Mouse (Mus musculus) lung, postnatal 4 days (tissue): ENCODE measurements at regions not wholly inside any gene's neighbourhood (a gene's known extent, or its start where the extent isn't known, plus 50 kb on each side); places are given as distances from the start of the nearest gene placed in this dataset.
A peak's percentile ranks its signal among the peaks of the same experiment; 100 is the strongest.

Source experiments
- DNase-seq, 2 experiments: peaks; one replicate each; pipeline ENCODE4 v3.0.0; 2021

GRCm38 (mm10) chr14:40758441-40758840 is 134.6 kb downstream of the Sh2d4b start:
- no peak for DNase-seq

- no peak for DNase-seq
Observed at GRCm38 (mm10) chr14:40740541-40740940, 152.5 kb downstream of the Sh2d4b start.

DNA sequence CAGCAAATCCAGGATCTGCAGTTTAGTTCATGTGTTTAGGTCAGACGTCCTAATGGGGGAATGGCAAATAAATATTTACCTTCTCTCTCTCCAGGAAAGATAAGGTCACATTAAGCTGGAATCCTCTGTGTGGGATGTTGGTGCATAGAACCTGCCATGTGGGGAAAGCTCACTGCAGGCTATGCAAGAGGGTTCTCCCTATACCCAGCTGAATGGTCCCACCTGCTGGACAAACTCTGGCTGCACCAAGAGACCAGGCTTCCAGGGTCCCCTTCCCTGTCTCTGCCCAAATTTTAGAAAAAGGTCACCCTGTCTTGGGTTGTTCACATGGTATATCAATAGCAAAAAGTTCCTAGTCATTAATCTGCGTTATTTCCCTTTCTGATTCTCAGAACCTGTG is 161.2 kb downstream of the Sh2d4b start:
- peak; percentile 22 to 23 for DNase-seq

DNA sequence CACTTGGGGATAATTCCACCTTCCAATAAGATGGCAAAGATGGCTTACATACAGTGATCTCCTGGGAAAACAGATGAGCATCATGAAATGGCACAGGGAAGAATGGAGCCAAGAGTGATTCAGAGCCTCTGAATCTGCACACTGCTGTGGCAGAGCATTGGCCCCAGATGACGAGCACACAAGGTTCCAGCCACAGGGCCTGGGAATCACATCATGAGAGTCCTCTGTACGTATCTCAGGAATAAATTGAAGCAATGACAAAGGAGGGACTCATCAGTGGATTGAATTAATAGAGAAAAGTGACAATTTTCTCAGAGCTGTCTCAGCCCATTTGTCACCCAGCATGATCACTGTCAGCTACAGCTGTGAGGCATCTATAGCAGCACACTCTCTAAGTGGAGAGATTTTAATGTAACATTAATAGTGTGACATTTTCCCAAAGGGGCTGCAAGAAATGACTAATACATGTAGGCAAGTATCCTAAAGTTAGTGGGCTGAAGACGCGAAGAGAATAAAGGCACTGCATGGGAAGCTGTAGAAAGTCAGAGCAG is 184.0 kb downstream of the Sh2d4b start:
- no peak for DNase-seq

- DNase-seq = no peak
Observed at GRCm38 (mm10) chr14:40707419-40707818, 185.6 kb downstream of the Sh2d4b start.

GRCm38 (mm10) chr14:40703451-40703850 is 189.6 kb downstream of the Sh2d4b start:
- DNase-seq = peak; percentile 6 to 20

DNA sequence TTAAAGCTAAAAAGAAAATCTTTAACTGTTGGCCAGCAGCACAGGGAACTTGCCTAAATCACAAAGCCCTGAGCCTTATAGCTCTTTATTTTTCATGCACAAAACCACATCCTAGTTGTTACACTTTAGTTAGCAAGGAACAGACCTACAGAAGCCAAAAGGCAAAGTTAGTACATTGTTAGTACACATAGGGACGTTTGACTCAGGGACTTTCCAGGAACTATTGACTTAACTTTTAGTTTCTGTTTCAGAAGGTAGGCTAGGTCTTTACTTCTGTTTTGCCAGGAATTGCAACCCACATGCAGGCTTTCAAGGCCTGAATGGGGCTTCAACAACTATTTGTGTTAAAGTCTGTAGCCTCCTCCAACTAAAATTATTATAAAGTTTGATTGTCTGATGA is 211.4 kb downstream of the Sh2d4b start:
- no peak for DNase-seq

GRCm38 (mm10) chr14:40653558-40653957 is 239.5 kb downstream of the Sh2d4b start:
- no peak for DNase-seq
